Mouse (Mus musculus) lung, adult 10 weeks (tissue): Measurements from ENCODE around the gene Wfdc17. TPM values are rescaled to one million over a fixed set of nuclear protein-coding genes. Genes with fewer than 3 reads are reported as not detected.

Experiments
- polyA plus RNA-seq: library from polyadenylated mRNA; stranded (reverse); fragments of 350-450 nt; fragmentation: Illumina TruSeq; extraction: RNeasy Lipid Tissue Mini Kit (QIAGEN cat#74804); gene quantifications from one replicate; pipeline ENCODE4 v1.2.3, GENCODE M21; 2014; ENCODE audit warnings: low read depth, low replicate concordance; ENCODE audit not compliant: insufficient read depth

Gene Wfdc17
- 59.1 TPM for polyA plus RNA-seq

GRCm38 (mm10) chr11:83703705-83704104 is at the start of gene Wfdc17:
Gene Wfdc17, plus strand, starts transcription at chr11:83703991.

GRCm38 (mm10) chr11:83662204-83662603 is 41.6 kb upstream of the Wfdc17 start, which contains the start of gene Ccl4:
Gene Ccl4, plus strand, starts transcription at chr11:83662584.

GRCm38 (mm10) chr11:83708715-83709114 is 4.9 kb downstream of the Wfdc17 start, which contains the start of gene Wfdc18:
Gene Wfdc18, plus strand, starts transcription at chr11:83709015.

GRCm38 (mm10) chr11:83746681-83747080 is 42.9 kb downstream of the Wfdc17 start, which contains the start of gene Wfdc21:
Gene Wfdc21, plus strand, starts transcription at chr11:83746940.

GRCm38 (mm10) chr11:83753581-83754181 is 49.9 kb downstream of the Wfdc17 start, which contains the start of gene Heatr6:
Gene Heatr6, plus strand, starts transcription at chr11:83753696.

Other genes with a start within 250 kb of the Wfdc17 start
- gene Mmp28, start 240.9 kb upstream of the Wfdc17 start, polyA plus RNA-seq = 7.7 TPM
- gene Taf15, start 230.9 kb upstream of the Wfdc17 start, polyA plus RNA-seq = 38.2 TPM
- 0.12 TPM for gene Heatr9, start 181.8 kb upstream of the Wfdc17 start, polyA plus RNA-seq
- gene Ccl5, start 173.5 kb upstream of the Wfdc17 start, polyA plus RNA-seq = 65.3 TPM
- 39.2 TPM for gene Ccl9, start 125.4 kb upstream of the Wfdc17 start, polyA plus RNA-seq
- 252 TPM for gene Ccl6, start 110.9 kb upstream of the Wfdc17 start, polyA plus RNA-seq
- gene Rpl9-ps1, start 58.4 kb upstream of the Wfdc17 start, polyA plus RNA-seq = not detected
- gene Ccl3, start 54.6 kb upstream of the Wfdc17 start, polyA plus RNA-seq = 1.5 TPM
- 2.4 TPM for gene Ccl4, start 41.4 kb upstream of the Wfdc17 start, polyA plus RNA-seq
- not detected for gene Wfdc18, start 5.0 kb downstream of the Wfdc17 start, polyA plus RNA-seq
- gene Wfdc21, start 42.9 kb downstream of the Wfdc17 start, polyA plus RNA-seq = 30.3 TPM
- gene Heatr6, start 49.7 kb downstream of the Wfdc17 start, polyA plus RNA-seq = 3.7 TPM
- gene Hnf1b, start 146.1 kb downstream of the Wfdc17 start, polyA plus RNA-seq = 5.1 TPM
- gene Ddx52, start 238.1 kb downstream of the Wfdc17 start, polyA plus RNA-seq = 9.7 TPM